Mouse (Mus musculus) yolk sac, embryonic 10.5 days (tissue): ENCODE measurements at regions not wholly inside any gene's neighbourhood (a gene's known extent, or its start where the extent isn't known, plus 50 kb on each side); places are given as distances from the start of the nearest gene placed in this dataset.

Source experiments
- DNase-seq: peaks from one replicate; pipeline ENCODE4 v3.0.0-alpha.2; 2017; ENCODE audit warnings: low spot score

DNA sequence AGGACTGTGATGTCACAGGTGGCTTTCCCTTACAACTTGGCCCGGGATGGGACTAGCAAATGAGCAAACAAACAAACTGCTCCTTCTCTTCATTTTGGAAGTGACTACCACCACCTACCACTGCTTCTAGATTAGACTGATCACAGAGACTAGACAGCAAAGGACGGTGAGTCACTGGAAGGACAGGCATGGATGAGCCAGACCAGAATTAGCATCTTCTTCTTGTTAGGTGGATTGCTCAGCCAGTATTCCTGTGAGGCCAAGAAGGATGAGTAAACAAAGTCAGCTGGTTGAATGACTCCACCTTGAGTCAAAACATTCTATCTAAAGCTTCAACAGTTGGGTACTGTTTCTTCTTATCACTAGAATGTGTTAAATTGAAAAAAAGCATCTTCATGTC is 385.1 kb upstream of the Mon1b start:
- no peak for DNase-seq

- DNase-seq = no peak
Measured at GRCm38 (mm10) chr8:113254076-113254475, 381.3 kb upstream of the Mon1b start.

DNA sequence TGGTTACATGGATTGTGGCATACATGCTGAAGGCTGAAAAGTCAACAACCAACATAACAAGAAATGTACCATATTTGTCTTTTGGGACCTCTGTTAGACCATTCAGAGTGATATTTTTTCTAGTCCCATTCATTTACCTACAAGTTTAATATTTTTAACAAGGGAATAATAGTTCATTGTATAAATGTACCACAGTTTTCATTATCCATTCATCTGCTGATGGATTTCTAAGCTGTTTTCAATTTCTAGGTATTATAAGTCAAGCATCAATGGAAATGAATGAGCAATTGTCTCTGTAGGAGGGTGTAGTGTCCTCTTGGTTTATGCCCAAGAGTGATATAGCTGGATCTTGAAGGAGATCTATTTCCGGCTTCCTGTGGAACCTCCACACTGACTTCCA is 375.9 kb upstream of the Mon1b start:
- no peak for DNase-seq

- no peak for DNase-seq
Measured at GRCm38 (mm10) chr8:113263296-113263695, 372.1 kb upstream of the Mon1b start.

- DNase-seq = no peak
Measured at GRCm38 (mm10) chr8:113271262-113271661, 364.1 kb upstream of the Mon1b start.

DNA sequence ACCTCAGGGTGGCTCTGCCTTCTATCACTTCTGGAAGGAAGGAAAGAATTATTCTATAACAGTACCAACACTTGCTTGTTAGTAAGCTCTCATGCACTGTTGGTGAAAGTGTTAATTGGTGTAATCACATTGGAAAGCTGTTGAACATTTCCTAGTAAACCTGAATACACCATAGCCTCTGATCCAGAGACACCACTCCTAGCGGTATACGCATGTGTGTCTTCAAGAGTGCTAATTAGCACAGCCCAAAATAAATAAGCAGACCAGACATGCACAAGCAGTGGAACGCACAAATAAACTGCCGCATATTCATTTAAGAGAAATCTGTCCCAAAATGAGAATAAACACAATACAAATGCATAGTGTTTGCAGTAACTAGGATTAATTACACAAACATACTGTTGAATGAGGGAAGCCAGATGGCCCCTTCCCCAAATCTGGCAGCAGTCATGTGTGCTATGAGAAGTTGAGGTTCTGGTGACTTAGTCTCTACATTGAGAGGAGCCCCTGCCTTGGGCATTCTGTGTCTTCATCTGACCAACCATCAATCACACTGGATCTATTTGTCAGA is 335.0 kb upstream of the Mon1b start:
- DNase-seq = no peak

DNA sequence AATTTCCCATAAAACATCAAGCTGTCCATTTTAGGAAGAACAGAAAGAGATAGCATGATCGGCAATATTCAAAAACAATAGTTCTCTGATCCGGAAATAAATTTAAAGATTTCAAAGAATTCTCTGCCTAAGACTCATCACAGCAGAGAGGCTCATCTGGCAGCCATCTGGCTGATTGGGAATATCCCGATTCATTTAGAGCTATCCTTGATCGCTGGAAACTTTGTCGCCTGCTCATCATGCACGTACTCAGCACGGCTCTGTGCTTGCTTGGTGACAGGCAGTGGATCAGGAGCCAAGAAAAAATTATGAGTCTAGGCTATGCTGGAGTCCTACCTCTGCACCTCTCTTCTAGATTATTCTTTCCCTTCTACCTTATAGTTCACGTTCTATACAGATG is 332.0 kb upstream of the Mon1b start:
- no peak for DNase-seq

DNA sequence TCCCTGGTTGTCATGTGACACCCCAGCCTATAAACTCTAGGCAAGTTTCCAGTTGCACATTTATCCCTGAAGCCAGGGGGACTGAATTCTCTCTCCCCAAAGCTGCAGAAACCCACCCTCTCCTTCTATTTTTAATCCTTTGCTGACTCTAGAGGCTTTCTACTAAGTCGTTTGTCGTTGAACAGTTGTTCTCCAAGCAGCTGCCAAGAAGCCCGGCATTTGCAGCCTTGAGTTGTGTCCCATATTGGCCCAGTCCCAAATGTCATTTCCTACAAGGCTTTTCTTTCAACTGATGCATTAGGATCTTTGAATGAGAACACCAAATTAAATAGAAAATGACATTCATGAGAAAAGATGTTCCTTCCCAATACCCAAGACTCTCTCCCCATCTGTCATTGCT is 318.2 kb upstream of the Mon1b start:
- no peak for DNase-seq

DNA sequence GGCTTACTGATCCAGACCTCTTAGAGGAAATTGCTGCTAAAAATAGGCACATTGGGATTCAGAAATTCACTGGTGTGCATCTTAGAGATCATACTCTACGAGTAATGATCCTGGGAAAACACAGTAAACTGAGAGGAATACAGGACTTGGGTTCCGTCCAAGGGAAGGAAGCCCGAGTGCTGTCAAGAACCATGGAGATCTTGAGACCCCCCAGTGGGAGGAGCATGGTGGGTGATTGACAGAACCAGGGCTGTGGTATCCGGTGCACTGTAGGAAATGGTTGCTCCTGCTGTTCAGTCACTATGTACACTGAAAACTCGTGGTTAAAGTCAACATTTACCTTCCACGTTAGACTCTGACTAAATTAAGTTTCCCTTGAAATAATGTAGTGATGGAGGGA is 303.8 kb upstream of the Mon1b start:
- no peak for DNase-seq

DNA sequence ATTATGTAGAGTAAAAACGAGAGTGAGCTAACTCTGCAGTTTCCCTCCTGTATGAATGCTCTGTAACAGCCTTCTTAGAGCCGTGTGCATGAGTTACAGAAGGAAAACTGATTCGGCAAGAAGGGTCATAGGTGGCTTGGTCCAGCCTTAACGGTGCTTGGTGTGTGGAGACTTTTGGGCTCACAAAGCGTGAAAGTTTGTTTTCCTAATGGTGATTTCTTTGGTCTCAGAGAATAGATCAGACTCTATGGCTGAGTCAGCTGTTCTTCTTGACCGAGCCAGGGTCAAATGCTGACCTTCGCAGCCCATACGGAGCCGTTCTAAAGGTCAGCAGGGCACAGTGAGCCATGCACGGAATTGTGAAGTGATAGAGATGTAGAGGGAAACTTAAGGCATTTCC is 294.1 kb upstream of the Mon1b start:
- DNase-seq = peak; percentile 2

GRCm38 (mm10) chr8:113361900-113362299 is 273.5 kb upstream of the Mon1b start:
- no peak for DNase-seq

DNA sequence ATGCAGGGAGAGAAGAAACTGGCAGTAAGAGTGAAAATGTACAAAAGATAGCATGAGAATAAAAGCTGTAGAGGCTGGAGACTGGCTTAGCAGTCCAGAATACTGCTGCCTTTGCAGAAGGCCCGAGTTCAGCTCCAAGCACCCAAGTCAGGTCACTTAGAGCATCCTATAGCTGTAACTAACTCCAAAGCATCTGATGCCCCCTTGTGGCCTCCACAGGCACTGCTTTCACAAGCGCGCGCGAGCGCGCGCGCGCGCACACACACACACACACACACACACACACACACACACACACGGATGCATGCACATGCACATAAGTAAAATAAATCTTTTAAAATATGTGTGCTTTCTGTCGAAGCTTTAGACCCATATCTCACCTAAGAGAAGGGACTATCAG is 271.2 kb upstream of the Mon1b start:
- DNase-seq = no peak

DNA sequence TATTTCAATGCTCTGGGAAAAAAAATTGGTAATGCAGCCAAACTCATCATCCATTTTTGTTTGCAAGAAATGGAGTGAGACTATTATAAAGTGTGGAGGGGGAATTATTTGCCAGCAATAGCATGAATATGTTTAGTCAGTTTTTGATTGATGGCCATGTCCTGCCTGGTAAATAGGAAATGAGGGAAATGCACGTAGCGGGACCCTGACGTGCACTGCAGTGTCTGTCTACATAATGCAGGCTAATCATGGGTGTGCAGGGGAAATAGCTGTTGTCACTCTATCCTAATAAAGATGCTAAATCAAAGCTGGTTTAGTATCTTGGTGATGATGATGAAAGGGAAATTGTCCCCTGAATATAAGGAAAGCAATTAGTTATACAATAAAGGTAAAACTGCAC is 251.9 kb upstream of the Mon1b start:
- DNase-seq = no peak

GRCm38 (mm10) chr8:113383974-113384373 is 251.4 kb upstream of the Mon1b start:
- DNase-seq = no peak

DNA sequence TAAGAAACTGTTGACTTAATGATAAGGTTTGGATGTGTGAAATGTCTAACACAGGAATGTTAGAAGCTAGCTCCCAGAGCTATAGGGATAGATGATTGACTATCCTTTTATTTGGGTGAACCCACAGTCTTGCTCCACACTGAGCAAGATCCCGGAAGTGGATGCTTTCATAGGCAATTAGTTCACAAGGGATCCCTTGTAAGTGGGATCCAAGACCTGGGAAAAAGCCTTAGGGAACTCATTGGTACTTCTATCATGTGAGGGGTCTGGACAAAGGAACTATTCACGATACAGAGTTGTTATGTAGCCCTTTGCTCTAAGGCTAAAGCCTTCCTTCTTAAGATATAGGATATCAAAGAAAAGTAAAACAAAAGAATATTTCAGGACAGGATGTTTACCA is 245.9 kb upstream of the Mon1b start:
- DNase-seq = no peak

DNA sequence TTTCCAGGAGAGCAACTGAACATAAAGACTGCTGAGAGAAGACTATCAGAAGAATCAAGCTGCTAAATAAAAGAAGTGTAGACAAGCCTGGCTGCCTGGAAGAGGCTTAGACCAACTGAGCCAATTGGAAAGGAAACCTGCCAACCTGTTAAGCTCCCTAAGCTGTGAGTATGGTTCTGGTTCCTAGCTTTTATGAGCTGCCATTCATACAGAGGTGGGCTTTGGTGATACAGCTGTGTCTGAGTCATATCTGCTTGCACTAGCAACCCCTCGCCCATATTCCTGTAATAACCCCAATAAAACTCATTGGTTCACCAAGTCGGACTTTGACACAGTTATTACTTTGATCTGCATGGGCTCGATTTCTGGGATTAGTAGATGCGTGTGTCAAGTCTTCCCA is 245.3 kb upstream of the Mon1b start:
- DNase-seq = no peak

DNA sequence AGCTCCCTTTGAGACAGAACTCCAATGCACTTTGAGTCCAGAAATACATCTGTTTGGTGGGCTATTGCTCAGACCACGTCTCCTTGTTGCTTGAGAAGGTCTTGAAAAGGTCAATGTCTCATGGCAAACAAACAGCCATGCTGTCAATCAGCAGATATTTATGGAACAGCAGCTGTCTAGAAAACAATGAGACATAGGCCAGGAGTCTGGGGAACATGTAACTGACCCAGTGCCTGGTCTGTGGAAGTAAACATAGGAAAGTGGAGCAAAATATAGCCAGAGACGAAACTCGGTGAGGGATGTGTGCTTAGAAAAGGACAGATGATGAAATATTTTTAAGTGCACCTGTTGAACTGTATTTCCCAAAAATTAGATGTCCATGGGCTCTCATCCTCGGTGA is 241.1 kb upstream of the Mon1b start:
- DNase-seq = no peak

- no peak for DNase-seq
Measured at GRCm38 (mm10) chr8:113405158-113405557, 230.2 kb upstream of the Mon1b start.

GRCm38 (mm10) chr8:113419352-113419751 is 216.0 kb upstream of the Mon1b start:
- no peak for DNase-seq

DNA sequence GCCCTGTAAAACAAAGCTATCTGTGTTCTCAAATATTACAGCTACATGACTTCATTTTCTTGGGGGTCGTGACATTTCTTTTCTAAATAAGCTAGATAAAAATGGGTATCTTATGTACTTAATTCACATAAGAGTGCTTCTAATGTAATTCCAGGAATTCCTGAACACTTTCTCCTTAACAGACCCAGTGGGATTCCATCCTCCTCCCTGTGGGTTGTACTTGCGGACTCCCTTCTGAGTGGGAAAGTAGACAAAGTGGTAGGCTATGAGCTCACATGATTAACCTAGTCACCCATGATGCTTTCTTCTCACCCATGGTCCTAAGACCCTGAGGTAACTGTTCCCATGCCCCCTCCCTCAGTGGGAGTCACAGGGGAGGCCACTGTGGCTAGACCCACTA is 212.7 kb upstream of the Mon1b start:
- no peak for DNase-seq

GRCm38 (mm10) chr8:113439088-113439487 is 196.3 kb upstream of the Mon1b start:
- DNase-seq = no peak

DNA sequence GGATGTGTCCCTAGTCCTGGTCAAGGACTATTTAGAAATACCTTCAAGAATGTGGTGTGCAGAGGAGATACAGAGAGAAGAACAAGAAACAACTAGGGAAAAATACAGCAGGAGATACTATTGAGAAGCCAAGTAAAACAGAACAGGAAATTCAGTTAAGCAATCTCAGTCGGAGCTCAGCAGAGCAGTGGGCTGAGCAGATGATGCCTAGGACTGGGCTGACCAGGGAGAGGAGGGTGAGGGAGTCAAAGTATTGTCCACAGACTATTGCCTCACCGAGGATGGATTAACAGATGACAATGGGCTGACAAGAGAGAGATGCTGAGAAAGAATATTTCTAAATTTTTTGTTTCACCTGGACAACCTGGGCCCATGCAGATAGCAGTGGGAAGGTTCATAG is 181.4 kb upstream of the Mon1b start:
- no peak for DNase-seq

DNA sequence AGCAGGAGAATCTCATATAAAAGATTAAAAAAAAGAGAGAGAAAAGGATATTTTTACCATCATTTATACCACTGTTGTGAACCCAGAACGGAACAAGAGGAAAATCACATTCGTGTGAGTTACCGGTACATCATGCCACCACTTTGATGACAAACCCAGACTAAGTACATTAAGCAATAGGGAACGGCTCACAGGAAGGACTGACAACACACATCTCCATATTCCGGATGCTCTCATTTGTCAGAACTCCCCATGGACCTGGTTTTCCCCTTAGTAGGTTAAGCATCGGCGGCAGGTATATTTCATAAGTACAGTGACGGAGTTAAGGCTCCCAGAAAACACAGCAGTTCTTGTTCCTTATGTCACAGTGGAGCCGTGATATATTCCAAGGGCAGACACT is 170.8 kb upstream of the Mon1b start:
- DNase-seq = no peak

GRCm38 (mm10) chr8:113465156-113465555 is 170.2 kb upstream of the Mon1b start:
- DNase-seq = no peak

GRCm38 (mm10) chr8:113466683-113467082 is 168.7 kb upstream of the Mon1b start:
- DNase-seq = no peak
